Mouse (Mus musculus): ENCODE measurements around the gene Ppih.

GRCm38 (mm10) chr4:119301777-119302176, 18.6 kb downstream of the Ppih start:
- no peak for TF ChIP-seq GATA1 (IDR thresholded peaks at IDR 0.05; ENCODE audit: borderline replicate concordance, low read length)
- TF ChIP-seq FLI1 (IDR thresholded peaks at IDR 0.05; ENCODE audit: low read length): no peak
